Mouse (Mus musculus) intestine, embryonic 15.5 days (tissue): ENCODE data around the gene Anapc15-ps. TPM values are rescaled to one million over a fixed set of nuclear protein-coding genes. Genes with fewer than 3 reads are reported as not detected.
"Not testable (repeated sequence)": the region's sequence is repeated elsewhere in the genome, so short reads cannot be mapped to it uniquely, and the experiment has no call there.

Source experiments
- ATAC-seq: fragments of 200-750 bp; cut with Nextera tagmentation; 2 replicates; pipeline ENCODE4 v1.8.0; 2017; ENCODE audit warnings: moderate TSS enrichment, moderate library complexity
- H3K27ac ChIP-seq: fragments of 300-500 bp; sonication (generic); 2 replicates; pipeline ENCODE4 v1.5.1; 2015; ENCODE audit warnings: mild to moderate bottlenecking, inconsistent platforms
- H3K27me3 ChIP-seq: fragments of 300-500 bp; sonication (generic); replicated peaks from 2 replicates; pipeline ENCODE4 v1.6.1; 2015; ENCODE audit warnings: inconsistent platforms
- H3K36me3 ChIP-seq: fragments of 300-500 bp; sonication (generic); 2 replicates; pipeline ENCODE4 v1.6.1; 2015; ENCODE audit warnings: inconsistent platforms
- H3K4me1 ChIP-seq: fragments of 300-500 bp; sonication (generic); replicated peaks from 2 replicates; pipeline ENCODE4 v1.6.1; 2015; ENCODE audit warnings: inconsistent platforms
- H3K4me2 ChIP-seq: fragments of 300-500 bp; sonication (generic); replicated peaks from 2 replicates; pipeline ENCODE4 v1.6.1; 2015; ENCODE audit warnings: mild to moderate bottlenecking, inconsistent platforms
- H3K4me3 ChIP-seq: fragments of 300-500 bp; sonication (generic); replicated peaks from 2 replicates; pipeline ENCODE4 v1.5.1; 2015; ENCODE audit warnings: inconsistent platforms
- H3K9ac ChIP-seq: fragments of 300-500 bp; sonication (generic); 2 replicates; pipeline ENCODE4 v1.6.1; 2015; ENCODE audit warnings: inconsistent platforms
- H3K9me3 ChIP-seq: fragments of 300-500 bp; sonication (generic); 2 replicates; pipeline ENCODE4 v1.6.1; 2016; ENCODE audit warnings: inconsistent platforms
- WGBS: fragments of 180-500 bp; shearing (Covaris S2); methylation state at CpG from one replicate; pipeline ENCODE4 v1.1.7; 2015; 5-methylcytosine and 5-hydroxymethylcytosine counted together
- polyA plus RNA-seq: library from polyadenylated mRNA; unstranded; fragments of >200 nt; fragmentation: Nextera tagmentation; extraction: Ambion mirVana; gene quantifications from 2 replicates; pipeline ENCODE4 v1.2.1, GENCODE M21; 2015

Gene Anapc15-ps
- polyA plus RNA-seq, 1 experiment from 2014 or later = not detected

DNA sequence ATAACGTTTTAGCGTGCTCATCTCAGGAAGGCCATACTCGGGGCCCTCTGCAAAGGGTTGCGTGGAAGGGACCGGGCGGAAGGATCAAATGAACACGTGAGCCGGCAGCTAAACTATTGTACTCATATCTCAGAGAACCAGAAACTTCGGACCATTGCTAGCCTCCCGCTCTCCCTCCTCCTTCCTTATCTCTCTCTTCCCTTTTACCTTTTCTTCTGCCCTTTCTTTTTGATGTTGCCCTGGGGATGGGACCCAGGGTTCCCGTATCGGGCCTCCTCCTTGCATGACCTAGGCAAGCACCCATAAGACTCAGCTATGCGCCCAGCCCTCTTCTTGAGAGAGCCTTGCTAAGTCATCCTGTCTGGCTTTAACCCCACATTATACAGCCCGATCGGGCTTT, 38.5 kb downstream of the Anapc15-ps start:
- ATAC-seq = no peak
- peaks cover 5% of the 10 kb centered on the region for H3K4me1 ChIP-seq
- H3K4me2 ChIP-seq = no peak overlapping the region
- no peak overlapping the region for H3K27ac ChIP-seq
- H3K9me3 ChIP-seq = no peaks in the 10 kb centered on the region
- no peaks in the 10 kb centered on the region for H3K27me3 ChIP-seq
- H3K36me3 ChIP-seq = no peaks in the 10 kb centered on the region
- H3K4me3 ChIP-seq = no peak overlapping the region
- H3K9ac ChIP-seq = no peak overlapping the region
- 76% methylated on average over 15 of the region's 15 CpGs for WGBS

DNA sequence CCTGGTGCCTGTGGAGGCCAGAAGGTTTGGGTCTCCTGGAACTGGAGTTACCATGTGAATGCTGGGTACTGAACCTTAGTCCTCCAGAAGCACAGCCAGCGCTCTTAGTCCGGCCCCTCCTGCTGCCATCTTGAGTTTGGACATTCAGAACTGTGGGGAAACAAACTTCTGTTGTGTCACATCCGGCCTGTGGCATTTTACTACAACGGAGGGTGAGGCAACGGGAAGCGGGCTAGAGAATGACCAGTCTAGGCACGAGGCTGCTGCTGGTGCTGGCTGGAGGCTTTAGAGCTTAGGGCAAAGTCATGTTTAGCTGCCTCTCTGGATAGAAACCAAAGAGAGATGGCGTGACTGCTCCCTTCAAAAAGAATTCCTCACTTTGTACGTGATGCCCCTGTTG, 39.0 kb downstream of the Anapc15-ps start:
- no peak overlapping the region for H3K4me3 ChIP-seq
- no peaks in the 10 kb centered on the region for H3K9me3 ChIP-seq
- peaks cover under 1% of the 10 kb centered on the region; the same call in 1 of the 2 replicates for H3K4me1 ChIP-seq
- H3K36me3 ChIP-seq = no peaks in the 10 kb centered on the region
- WGBS = 80% methylated on average over 9 of the region's 9 CpGs
- H3K9ac ChIP-seq = no peak overlapping the region
- H3K4me2 ChIP-seq = no peak overlapping the region
- no peak for ATAC-seq
- H3K27ac ChIP-seq = no peak overlapping the region
- H3K27me3 ChIP-seq = no peaks in the 10 kb centered on the region

DNA sequence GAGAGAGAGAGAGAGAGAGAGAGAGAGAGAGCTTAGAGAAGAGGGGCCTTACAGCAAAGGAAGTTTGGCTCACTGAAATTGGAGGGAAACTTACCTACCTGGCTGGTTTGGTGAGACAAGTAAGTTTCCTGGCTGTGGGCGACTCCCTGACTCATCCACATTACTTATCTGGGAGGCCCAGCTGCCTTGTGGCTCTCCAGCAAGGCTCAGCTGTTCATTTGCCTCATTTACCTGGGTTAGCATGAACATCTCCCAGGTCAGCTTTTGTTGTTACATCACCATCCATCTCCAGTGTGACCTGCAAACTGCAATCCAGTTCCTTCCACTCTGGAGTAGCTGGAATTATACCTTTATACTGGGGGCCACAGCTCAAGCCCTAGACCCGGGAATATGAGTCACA, 41.7 kb downstream of the Anapc15-ps start:
- Histone ChIP-seq H3K9me3 (no peaks in the 10 kb centered on the region), H3K9ac (no peak overlapping the region), H3K4me1 (no peaks in the 10 kb centered on the region), H3K4me3 (no peak overlapping the region), H3K36me3 (no peaks in the 10 kb centered on the region), H3K27me3 (no peaks in the 10 kb centered on the region), H3K4me2 (no peak overlapping the region), H3K27ac (no peak overlapping the region)
- 65% methylated on average over 2 of the region's 2 CpGs for WGBS
- ATAC-seq = peak; percentile 67; the same call in 1 of the 2 replicates

- Histone ChIP-seq H3K4me2 (no peak overlapping the region), H3K4me1 (no peaks in the 10 kb centered on the region), H3K27me3 (no peaks in the 10 kb centered on the region), H3K9ac (no peak overlapping the region), H3K27ac (no peak overlapping the region), H3K36me3 (no peaks in the 10 kb centered on the region), H3K4me3 (no peak overlapping the region), H3K9me3 (no peaks in the 10 kb centered on the region)
- WGBS = 83% methylated on average over 10 of the region's 10 CpGs
- no peak for ATAC-seq
Observed at GRCm38 (mm10) chr10:95630726-95631345, 42.4 kb downstream of the Anapc15-ps start.

- WGBS = 81% methylated on average over 4 of the region's 4 CpGs
- not testable (repeated sequence) for H3K27ac ChIP-seq, H3K4me2 ChIP-seq, H3K9ac ChIP-seq, H3K36me3 ChIP-seq, H3K4me1 ChIP-seq, ATAC-seq, H3K27me3 ChIP-seq, H3K4me3 ChIP-seq, H3K9me3 ChIP-seq
Observed at GRCm38 (mm10) chr10:95630166-95630565, 43.1 kb downstream of the Anapc15-ps start.

GRCm38 (mm10) chr10:95628338-95628737, 44.9 kb downstream of the Anapc15-ps start:
- H3K9ac ChIP-seq = no peak overlapping the region
- H3K27ac ChIP-seq = no peak overlapping the region
- no peak for ATAC-seq
- H3K4me1 ChIP-seq = no peaks in the 10 kb centered on the region; the same call in 1 of the 2 replicates
- H3K9me3 ChIP-seq = no peaks in the 10 kb centered on the region
- no peak overlapping the region for H3K4me3 ChIP-seq
- H3K4me2 ChIP-seq = no peak overlapping the region
- WGBS = 74% methylated on average over 2 of the region's 2 CpGs
- H3K27me3 ChIP-seq = no peaks in the 10 kb centered on the region
- no peaks in the 10 kb centered on the region for H3K36me3 ChIP-seq

DNA sequence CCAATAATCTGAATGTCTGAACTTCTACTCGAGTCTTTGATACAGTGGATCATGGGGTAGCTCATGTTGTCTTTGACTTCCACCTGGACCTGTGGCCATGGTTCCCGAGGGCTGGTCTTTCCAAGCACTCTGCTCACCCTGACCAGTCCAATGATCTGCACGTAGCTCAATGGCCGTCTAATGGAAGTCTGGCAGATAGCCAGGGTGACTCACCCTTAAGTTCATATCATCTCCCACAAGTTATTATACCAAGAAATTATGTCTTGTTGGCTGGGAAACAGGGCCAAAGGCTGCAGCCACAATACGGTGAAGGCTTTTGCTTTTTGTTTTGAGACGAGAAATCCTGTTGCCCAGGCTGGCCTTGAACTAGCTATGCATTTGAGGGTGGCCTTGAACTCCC, 45.9 kb downstream of the Anapc15-ps start:
- Histone ChIP-seq H3K27me3 (no peaks in the 10 kb centered on the region), H3K9me3 (no peaks in the 10 kb centered on the region), H3K4me2 (no peak overlapping the region), H3K4me3 (no peak overlapping the region), H3K4me1 (no peaks in the 10 kb centered on the region; the same call in 1 of the 2 replicates), H3K9ac (no peak overlapping the region), H3K27ac (no peak overlapping the region), H3K36me3 (no peaks in the 10 kb centered on the region)
- ATAC-seq = no peak
- WGBS = 58% methylated on average over 6 of the region's 6 CpGs

GRCm38 (mm10) chr10:95625300-95625699, 48.0 kb downstream of the Anapc15-ps start:
- Histone ChIP-seq H3K4me2 (no peak overlapping the region), H3K36me3 (no peaks in the 10 kb centered on the region), H3K4me3 (no peak overlapping the region), H3K9me3 (no peaks in the 10 kb centered on the region), H3K27ac (no peak overlapping the region), H3K9ac (no peak overlapping the region), H3K27me3 (no peaks in the 10 kb centered on the region), H3K4me1 (no peaks in the 10 kb centered on the region; the same call in 1 of the 2 replicates)
- no peak for ATAC-seq
- WGBS = 51% methylated on average over 6 of the region's 6 CpGs

DNA sequence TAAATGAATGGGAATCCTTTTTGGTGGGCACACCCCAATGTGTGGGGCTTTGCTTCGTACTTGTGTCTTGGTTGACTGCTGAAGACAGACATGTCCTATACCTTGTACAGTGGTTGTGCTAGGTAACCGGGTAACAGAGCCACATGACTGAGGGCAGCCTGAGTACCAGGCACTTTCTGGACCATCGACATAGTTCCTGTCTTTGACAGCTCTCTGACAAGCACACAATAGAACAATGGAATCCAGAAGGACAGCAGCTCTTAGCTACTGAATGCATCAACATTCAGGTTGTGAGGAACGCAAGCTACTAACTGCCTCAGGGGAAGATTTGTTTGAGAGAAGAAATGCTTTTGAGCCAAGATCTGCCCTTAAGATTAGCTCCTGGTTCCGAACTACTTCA, 49.2 kb downstream of the Anapc15-ps start:
- Histone ChIP-seq H3K9ac (no peak overlapping the region), H3K27ac (no peak overlapping the region), H3K4me3 (no peak overlapping the region), H3K4me1 (no peaks in the 10 kb centered on the region; the same call in 1 of the 2 replicates), H3K36me3 (no peaks in the 10 kb centered on the region), H3K4me2 (no peak overlapping the region), H3K9me3 (no peaks in the 10 kb centered on the region), H3K27me3 (no peaks in the 10 kb centered on the region)
- WGBS = 66% methylated on average over 5 of the region's 5 CpGs
- ATAC-seq = no peak

DNA sequence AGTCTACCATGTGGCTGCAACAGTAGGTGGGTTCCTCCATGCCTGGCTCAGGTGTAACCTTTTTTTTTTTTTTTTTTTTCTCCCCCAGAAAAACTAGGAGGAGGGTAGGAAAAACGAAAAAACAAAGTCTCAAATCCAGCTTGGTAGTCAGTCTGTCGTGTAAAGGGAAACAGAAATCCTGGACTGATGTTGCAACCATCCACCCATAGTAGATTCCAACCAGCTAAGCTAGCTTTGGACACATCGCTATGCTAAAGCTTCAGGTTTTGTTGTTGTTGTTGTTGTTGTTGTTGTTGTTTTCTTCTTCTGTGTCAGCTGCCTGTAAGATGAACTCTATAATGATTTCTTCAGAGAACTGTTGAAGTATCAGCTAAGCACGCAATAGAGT, 49.7 kb downstream of the Anapc15-ps start:
- Histone ChIP-seq H3K27ac (no peak overlapping the region), H3K4me1 (no peaks in the 10 kb centered on the region; the same call in 1 of the 2 replicates), H3K36me3 (no peaks in the 10 kb centered on the region), H3K4me2 (no peak overlapping the region), H3K9me3 (no peaks in the 10 kb centered on the region), H3K4me3 (no peak overlapping the region), H3K27me3 (no peaks in the 10 kb centered on the region), H3K9ac (no peak overlapping the region)
- WGBS = 57% methylated on average over 4 of the region's 4 CpGs
- peak; percentile 32; the same call in 1 of the 2 replicates for ATAC-seq

Other genes starting within 250 kb of the Anapc15-ps start
- gene Mrpl42, start 171.5 kb downstream of the Anapc15-ps start, polyA plus RNA-seq = 386 and 401 TPM in 2 replicates
- 299 and 308 TPM in 2 replicates for gene Ube2n, start 158.3 kb downstream of the Anapc15-ps start, polyA plus RNA-seq
- 59.6 and 62.7 TPM in 2 replicates for gene Nudt4, start 109.3 kb downstream of the Anapc15-ps start, polyA plus RNA-seq
- gene Gm33543, start 169.5 kb upstream of the Anapc15-ps start, polyA plus RNA-seq = not detected in 2 replicates